Mouse (Mus musculus) heart, embryonic 16.5 days (tissue): ENCODE results near the gene Kcnb1. TPM values are rescaled to one million over a fixed set of nuclear protein-coding genes. Genes with fewer than 3 reads are reported as not detected.

ENCODE experiments used
- ATAC-seq: fragments of 200-750 bp; cut with Nextera tagmentation; replicated peaks from 2 replicates; pipeline ENCODE4 v1.8.0; 2017; ENCODE audit warnings: moderate number of reproducible peaks; ENCODE audit not compliant: insufficient read depth, low FRiP score; ENCODE audit errors: extremely low read depth
- H3K27ac ChIP-seq: fragments of 300-500 bp; sonication (generic); 2 replicates; pipeline ENCODE4 v1.5.1; 2014; ENCODE audit warnings: mild to moderate bottlenecking, low read length, control low read depth, moderate library complexity
- H3K27me3 ChIP-seq: fragments of 300-500 bp; sonication (generic); 2 replicates; pipeline ENCODE4 v1.6.1; 2014; ENCODE audit warnings: low read length, mixed read lengths; ENCODE audit not compliant: control insufficient read depth, insufficient read depth
- H3K36me3 ChIP-seq: fragments of 300-500 bp; sonication (generic); 2 replicates; pipeline ENCODE4 v1.6.1; 2014; ENCODE audit not compliant: control insufficient read depth, insufficient read depth
- H3K4me1 ChIP-seq: fragments of 300-500 bp; sonication (generic); 2 replicates; pipeline ENCODE4 v1.6.1; 2014; ENCODE audit warnings: low read length, mixed read lengths; ENCODE audit not compliant: control insufficient read depth, insufficient read depth
- H3K4me2 ChIP-seq: fragments of 300-500 bp; sonication (generic); 2 replicates; pipeline ENCODE4 v1.6.1; 2014; ENCODE audit warnings: low read depth, mild to moderate bottlenecking, control low read depth, low read length
- H3K4me3 ChIP-seq: fragments of 300-500 bp; sonication (generic); 2 replicates; pipeline ENCODE4 v1.5.1; 2014; ENCODE audit warnings: mild to moderate bottlenecking, control low read depth, low read length
- H3K9ac ChIP-seq: fragments of 300-500 bp; sonication (generic); 2 replicates; pipeline ENCODE4 v1.6.1; 2014; ENCODE audit warnings: low read length, control low read depth
- H3K9me3 ChIP-seq: fragments of 300-500 bp; sonication (generic); replicated peaks from 2 replicates; pipeline ENCODE4 v1.6.1; 2016; ENCODE audit warnings: low read length; ENCODE audit not compliant: control insufficient read depth
- WGBS: fragments of 180-500 bp; shearing (Covaris S2); extraction: QIAGEN DNeasy Blood & Tissue Kit; methylation state at CpG from one replicate; pipeline ENCODE4 v1.1.7; 2014; 5-methylcytosine and 5-hydroxymethylcytosine counted together
- polyA plus RNA-seq: library from polyadenylated mRNA; unstranded; fragments of >200 nt; fragmentation: Nextera tagmentation; extraction: Ambion mirVana; gene quantifications from 2 replicates; pipeline ENCODE4 v1.2.1, GENCODE M21; 2015

Gene Kcnb1
- 0.43 and 0.45 TPM in 2 replicates for polyA plus RNA-seq

DNA sequence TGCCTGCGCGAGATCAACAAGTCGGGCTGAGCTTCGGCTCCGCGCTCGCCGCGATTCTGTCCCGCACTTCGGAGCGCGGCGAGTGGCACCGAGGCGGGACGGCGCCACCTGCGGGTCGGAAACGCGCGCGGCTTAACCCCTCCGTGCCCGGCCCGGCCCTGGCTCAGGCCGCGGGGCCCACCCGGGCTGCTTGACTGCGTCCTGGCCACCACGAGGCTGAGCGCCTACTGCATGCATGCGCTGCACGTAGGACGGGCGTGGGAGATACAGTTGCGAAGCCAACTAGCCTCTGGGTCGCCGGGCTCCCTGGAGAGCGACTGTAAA is at the start of gene Kcnb1:
Gene Kcnb1 (minus strand): TSS at position 80 of the 324 bp plus-strand sequence.
- H3K9ac ChIP-seq, result peak within 1 kb of the TSS; percentile 65
- H3K36me3 ChIP-seq, result no peaks in the 10 kb centered on the region
- H3K4me2 ChIP-seq, result peak within 1 kb of the TSS; percentile 87
- peaks cover 5% of the 10 kb centered on the region; the same call in 1 of the 2 replicates for H3K9me3 ChIP-seq
- peak; percentile 32; the same call in 1 of the 2 replicates for ATAC-seq
- peaks cover 54% of the 10 kb centered on the region for H3K27me3 ChIP-seq
- peaks cover 6% of the 10 kb centered on the region for H3K4me1 ChIP-seq
- WGBS, result under 1% methylated on average over 41 of the region's 41 CpGs
- no peak within 1 kb of the TSS for H3K27ac ChIP-seq
- peak within 1 kb of the TSS; percentile 58 for H3K4me3 ChIP-seq

DNA sequence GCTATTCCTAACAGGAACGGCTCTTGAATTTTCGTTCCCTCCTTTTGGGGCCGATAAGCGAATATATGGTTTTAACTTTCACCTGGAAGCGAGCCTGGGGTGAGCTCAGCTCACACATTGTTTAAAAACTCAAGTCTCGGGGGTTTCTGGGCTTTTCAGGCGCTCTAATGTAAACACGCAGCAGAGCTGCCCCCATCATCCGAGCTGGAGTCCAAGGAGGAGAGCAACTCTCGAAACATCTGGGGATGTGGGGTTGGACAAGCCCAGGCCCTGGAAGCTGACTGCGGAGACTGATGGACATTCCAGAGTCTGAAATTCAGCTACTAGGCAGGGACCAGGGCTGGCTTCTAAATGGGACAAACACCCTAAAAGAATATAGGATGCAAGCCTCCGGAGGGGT is 49.3 kb upstream of the Kcnb1 start:
- H3K9ac ChIP-seq, result peak overlapping the region; percentile 74
- WGBS, result 45% methylated on average over 12 of the region's 12 CpGs
- peaks cover 9% of the 10 kb centered on the region for H3K27me3 ChIP-seq
- H3K4me2 ChIP-seq, result peak overlapping the region; percentile 81
- no peaks in the 10 kb centered on the region for H3K9me3 ChIP-seq
- no peaks in the 10 kb centered on the region for H3K36me3 ChIP-seq
- H3K4me1 ChIP-seq, result no peaks in the 10 kb centered on the region
- peak overlapping the region; percentile 56 for H3K4me3 ChIP-seq
- no peak for ATAC-seq
- peak overlapping the region; percentile 21; the same call in 1 of the 2 replicates for H3K27ac ChIP-seq

DNA sequence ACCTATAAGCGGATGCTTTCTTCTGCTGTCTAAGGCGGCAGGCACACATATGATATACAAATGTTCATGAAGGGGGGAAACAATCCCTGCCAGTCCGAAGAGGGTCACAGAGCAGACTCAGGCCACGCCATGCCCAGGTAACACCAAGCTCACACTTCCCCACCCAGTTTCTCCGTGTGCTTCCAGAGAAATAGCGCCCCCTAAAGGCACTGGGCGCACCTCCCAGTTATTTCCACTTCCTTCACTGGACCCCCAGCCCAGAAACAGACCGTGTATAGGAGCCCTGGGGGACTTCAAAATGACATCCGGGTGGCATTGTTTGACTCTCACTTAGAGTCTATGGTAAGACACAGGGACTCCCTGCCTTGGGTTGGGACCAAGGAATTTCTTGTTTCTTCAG is 47.3 kb upstream of the Kcnb1 start:
- Histone ChIP-seq H3K4me1 (peaks cover 2% of the 10 kb centered on the region), H3K4me2 (no peak overlapping the region), H3K27ac (peak overlapping the region; percentile 2; the same call in 1 of the 2 replicates), H3K4me3 (no peak overlapping the region), H3K9me3 (no peaks in the 10 kb centered on the region), H3K27me3 (peaks cover 9% of the 10 kb centered on the region), H3K9ac (no peak overlapping the region), H3K36me3 (no peaks in the 10 kb centered on the region)
- ATAC-seq, result no peak
- 77% methylated on average over 9 of the region's 9 CpGs for WGBS

DNA sequence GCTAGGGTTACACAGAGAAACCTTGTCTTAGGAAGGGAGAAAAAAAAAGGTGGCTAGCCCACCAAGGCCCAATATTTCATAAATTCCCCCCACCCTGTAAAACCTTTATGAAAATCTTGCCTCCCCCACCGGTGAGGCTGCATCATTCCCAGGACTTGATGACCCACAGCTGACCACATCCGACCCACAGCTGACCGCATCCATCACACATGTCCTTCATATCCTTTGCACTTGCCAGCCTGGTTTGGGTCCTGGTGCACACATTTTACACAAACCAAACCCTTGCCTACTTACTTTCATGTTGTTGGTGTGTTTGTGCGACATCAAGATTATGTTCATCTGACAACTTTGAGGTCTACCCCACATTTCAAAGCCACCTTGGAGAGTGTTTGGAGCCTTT is 46.2 kb upstream of the Kcnb1 start:
- Histone ChIP-seq H3K9me3 (no peaks in the 10 kb centered on the region), H3K4me1 (peaks cover 8% of the 10 kb centered on the region), H3K4me2 (no peak overlapping the region), H3K9ac (no peak overlapping the region), H3K27me3 (peaks cover 7% of the 10 kb centered on the region), H3K27ac (peak overlapping the region; percentile 79), H3K36me3 (no peaks in the 10 kb centered on the region), H3K4me3 (no peak overlapping the region)
- ATAC-seq, result no peak
- 90% methylated on average over 4 of the region's 4 CpGs for WGBS

DNA sequence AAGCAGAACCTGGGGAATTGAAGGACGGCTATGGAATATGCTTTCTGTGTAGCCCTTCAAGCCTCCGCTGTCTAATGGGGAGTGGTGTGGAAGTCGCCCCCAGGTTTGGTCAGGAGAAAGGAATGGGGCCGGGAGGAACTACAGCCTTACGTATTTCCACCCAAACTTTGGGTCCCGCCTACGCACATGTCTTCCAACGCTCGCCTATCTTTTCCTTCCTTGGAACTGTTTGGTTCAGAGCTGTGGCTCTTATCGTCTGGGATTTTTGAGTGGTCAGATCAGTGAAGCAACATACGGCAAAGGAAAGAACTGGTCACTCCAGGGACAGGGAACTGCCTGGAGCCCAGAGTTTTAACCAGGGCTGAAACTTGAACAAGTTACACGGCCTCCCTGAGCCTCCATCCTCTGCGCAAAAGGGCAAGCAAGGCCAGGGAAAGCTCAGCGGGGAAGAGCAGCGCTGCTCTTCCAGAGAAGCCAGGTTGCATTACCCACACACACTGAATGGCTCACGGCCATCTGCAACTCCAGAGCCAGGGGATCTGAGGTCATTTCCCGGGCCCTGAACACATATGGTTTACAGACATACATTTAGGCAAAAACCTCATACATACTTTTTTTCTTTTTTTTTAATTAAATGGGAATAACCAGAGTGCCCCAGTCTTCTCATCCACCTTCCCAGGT is 45.5 kb upstream of the Kcnb1 start:
- peaks cover 8% of the 10 kb centered on the region for H3K4me1 ChIP-seq
- peaks cover 7% of the 10 kb centered on the region for H3K27me3 ChIP-seq
- H3K9me3 ChIP-seq, result no peaks in the 10 kb centered on the region
- no peak overlapping the region for H3K4me3 ChIP-seq
- peak overlapping the region; percentile 79 for H3K27ac ChIP-seq
- H3K4me2 ChIP-seq, result peak overlapping the region; percentile 23; the same call in 1 of the 2 replicates
- 42% methylated on average over 17 of the region's 17 CpGs for WGBS
- peak; percentile 59; the same call in 1 of the 2 replicates for ATAC-seq
- no peaks in the 10 kb centered on the region for H3K36me3 ChIP-seq
- peak overlapping the region; percentile 27; the same call in 1 of the 2 replicates for H3K9ac ChIP-seq

DNA sequence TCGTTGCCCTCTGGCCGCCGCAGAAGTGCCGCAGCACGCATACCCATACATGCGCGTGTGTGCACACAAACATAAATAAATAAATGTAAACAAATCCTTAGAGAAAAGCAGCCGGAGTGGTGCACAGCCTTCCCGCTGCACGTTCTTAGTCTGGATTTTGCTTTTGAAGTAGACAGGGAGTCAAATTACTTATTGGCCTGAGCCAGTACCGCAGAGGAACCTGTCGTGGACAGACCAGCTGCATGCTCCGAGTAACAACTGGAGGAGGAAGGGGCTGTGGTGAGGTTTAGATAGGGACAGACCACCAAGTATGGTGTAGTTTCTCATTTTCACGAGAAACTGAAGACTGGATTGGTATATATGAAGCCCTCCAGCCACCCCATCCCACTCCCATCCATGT is 43.8 kb upstream of the Kcnb1 start:
- no peak overlapping the region for H3K4me3 ChIP-seq

DNA sequence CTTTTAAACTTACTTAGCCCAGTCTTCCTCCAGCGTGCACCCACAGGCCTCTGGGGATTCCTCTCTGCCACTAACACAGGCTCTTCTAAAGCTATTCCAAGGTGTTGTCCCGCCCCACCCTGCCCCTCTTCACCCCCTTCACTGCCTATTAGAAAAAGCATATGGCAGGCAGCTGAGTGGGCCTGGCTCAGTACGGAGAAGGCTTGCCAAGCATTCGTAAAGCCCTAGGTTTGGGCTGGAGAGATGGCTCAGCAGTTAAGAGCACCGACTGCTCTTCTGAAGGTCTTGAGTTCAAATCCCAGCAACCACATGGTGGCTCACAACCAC is 43.0 kb upstream of the Kcnb1 start:
- Histone ChIP-seq H3K4me2 (no peak overlapping the region), H3K4me3 (no peak overlapping the region), H3K27ac (no peak overlapping the region), H3K4me1 (peaks cover 8% of the 10 kb centered on the region), H3K9me3 (no peaks in the 10 kb centered on the region), H3K36me3 (no peaks in the 10 kb centered on the region), H3K9ac (no peak overlapping the region), H3K27me3 (0 out of 2 replicates have a peak, but pooled peaks cover 2% of the 10 kb centered on the region)
- 74% methylated on average over 5 of the region's 5 CpGs for WGBS
- ATAC-seq, result no peak

More for the DNA sequence above, 43.8 kb upstream of the Kcnb1 start:
- H3K4me1 ChIP-seq, result peaks cover 8% of the 10 kb centered on the region
- WGBS, result 65% methylated on average over 14 of the region's 14 CpGs
- no peaks in the 10 kb centered on the region for H3K36me3 ChIP-seq
- no peak overlapping the region for H3K27ac ChIP-seq
- H3K9ac ChIP-seq, result no peak overlapping the region
- no peak for ATAC-seq
- peaks cover 3% of the 10 kb centered on the region; the same call in 1 of the 2 replicates for H3K27me3 ChIP-seq
- H3K9me3 ChIP-seq, result no peaks in the 10 kb centered on the region
- H3K4me2 ChIP-seq, result no peak overlapping the region

DNA sequence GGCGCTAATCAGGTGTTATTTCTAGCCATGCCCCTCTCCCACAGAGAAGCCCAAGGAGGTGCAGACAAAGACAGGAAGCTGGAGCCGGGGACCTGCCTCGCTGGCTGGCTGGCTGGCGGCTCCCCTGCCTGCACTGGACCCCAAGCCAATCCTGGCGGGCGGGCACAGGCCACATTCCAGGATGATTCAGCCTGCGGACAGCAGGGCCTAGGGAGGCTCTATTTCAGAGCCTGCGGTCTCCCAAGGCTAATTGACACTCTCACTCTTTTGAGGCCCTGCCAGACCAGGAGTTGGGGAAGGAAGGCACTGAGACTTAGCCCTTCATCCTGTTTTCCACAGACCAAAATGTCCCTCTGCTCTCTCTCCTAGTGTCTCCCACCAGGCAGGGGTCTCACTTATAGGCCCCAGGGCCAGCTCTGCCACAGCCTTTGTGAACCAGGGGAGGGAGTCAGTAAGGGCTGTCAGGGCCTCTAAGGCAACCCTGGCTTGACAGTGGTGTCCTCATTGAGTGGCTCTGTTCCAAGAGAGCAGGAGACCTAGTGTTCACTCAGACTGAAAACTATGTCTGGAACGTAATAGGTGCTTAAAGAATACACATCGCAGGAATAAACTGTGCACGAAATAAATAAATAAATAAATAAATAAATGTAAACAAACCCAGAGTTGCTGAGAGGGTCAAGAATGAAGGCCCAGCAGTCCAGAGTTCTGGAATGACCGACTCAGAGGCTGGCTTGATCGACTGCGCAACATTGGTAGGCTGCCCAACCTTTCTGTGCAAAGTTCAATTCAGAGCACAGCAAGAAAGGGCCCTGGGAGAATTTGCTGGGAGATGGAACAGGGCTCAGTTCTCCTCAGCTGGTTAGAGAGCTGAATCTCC is 42.4 kb upstream of the Kcnb1 start:
- peak; percentile 52; the same call in 1 of the 2 replicates for ATAC-seq
- no peak overlapping the region for H3K4me2 ChIP-seq

DNA sequence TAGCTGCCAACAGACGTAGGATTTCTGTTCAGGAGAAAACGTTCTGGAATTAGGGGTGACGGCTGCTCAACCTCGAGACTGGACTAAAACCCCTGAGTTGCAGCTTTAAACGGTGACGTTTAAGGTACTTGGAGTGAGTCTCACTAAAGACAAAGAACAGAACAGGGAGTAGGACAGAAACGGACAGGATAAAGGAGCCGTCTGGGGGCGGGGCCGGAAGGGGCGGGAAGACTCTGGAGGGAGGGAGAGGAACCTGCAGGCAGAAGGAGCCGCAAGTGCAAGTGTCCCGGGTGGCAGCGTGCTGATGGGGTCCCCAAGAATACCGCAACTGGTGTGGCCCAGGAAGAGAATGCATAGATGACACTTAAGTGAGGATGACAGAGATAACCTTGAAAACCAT is 40.6 kb upstream of the Kcnb1 start:
- Histone ChIP-seq H3K4me1 (peaks cover 8% of the 10 kb centered on the region), H3K4me2 (peak overlapping the region; percentile 13), H3K9me3 (no peaks in the 10 kb centered on the region), H3K27ac (no peak overlapping the region), H3K27me3 (no peaks in the 10 kb centered on the region), H3K9ac (no peak overlapping the region), H3K36me3 (no peaks in the 10 kb centered on the region), H3K4me3 (0 out of 2 replicates have a peak overlapping the region, but pooled peaks have one; percentile 2)
- 11% methylated on average over 15 of the region's 15 CpGs for WGBS
- ATAC-seq, result 0 out of 2 replicates have a peak, but pooled peaks have one; percentile 8

More for the DNA sequence above, 42.4 kb upstream of the Kcnb1 start:
- Histone ChIP-seq H3K9ac (no peak overlapping the region; the same call in 1 of the 2 replicates), H3K27ac (peak overlapping the region; percentile 57), H3K27me3 (no peaks in the 10 kb centered on the region), H3K4me1 (peaks cover 8% of the 10 kb centered on the region), H3K36me3 (no peaks in the 10 kb centered on the region), H3K4me3 (no peak overlapping the region), H3K9me3 (no peaks in the 10 kb centered on the region)
- WGBS, result 42% methylated on average over 14 of the region's 14 CpGs
